Mouse (Mus musculus): ENCODE measurements around the gene Ctnna3. TPM values are rescaled to one million over a fixed set of nuclear protein-coding genes. Genes with fewer than 3 reads are reported as not detected.
"Not testable (repeated sequence)": the region's sequence is repeated elsewhere in the genome, so short reads cannot be mapped to it uniquely, and the experiment has no call there.

The Ctnna3 gene
- polyA plus RNA-seq, 1 experiment: 0.14 TPM

DNA sequence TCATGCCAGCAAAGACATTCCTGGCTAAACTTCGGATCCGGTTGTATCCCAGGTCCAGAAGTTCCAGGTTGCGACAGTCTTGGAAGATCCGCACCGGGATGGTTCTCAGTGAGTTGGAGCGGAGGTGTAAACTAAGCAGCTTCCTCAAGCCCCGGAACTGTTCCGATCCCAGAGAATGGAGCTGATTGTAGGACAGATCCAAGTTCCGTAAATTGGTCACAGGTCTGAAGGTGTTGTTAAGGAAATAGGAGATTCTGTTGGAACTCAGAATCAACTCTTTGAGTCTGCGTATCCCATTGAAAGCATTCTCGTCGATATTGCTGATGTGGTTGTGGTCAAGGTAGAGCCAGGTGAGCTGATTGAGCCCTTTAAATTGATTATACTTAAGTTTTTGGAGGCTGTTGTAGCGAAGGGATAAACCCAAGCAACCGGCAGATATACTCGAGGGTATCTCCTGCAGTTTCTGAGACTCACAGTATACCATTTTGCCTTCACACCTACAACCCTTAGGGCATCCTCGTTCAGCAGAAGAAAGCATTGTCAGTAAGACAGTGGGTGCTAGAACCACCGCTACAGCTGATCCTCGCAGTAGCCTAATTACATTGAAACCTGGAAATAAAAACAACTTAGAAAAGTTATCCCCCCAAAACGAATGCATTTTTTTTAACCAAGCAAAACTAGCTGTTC, 659.0 kb downstream of the Ctnna3 start:
- WGBS: 46% methylated on average over 19 of the region's 19 CpGs
- DNase-seq (ENCODE audit: low read depth, low spot score): no peak

DNA sequence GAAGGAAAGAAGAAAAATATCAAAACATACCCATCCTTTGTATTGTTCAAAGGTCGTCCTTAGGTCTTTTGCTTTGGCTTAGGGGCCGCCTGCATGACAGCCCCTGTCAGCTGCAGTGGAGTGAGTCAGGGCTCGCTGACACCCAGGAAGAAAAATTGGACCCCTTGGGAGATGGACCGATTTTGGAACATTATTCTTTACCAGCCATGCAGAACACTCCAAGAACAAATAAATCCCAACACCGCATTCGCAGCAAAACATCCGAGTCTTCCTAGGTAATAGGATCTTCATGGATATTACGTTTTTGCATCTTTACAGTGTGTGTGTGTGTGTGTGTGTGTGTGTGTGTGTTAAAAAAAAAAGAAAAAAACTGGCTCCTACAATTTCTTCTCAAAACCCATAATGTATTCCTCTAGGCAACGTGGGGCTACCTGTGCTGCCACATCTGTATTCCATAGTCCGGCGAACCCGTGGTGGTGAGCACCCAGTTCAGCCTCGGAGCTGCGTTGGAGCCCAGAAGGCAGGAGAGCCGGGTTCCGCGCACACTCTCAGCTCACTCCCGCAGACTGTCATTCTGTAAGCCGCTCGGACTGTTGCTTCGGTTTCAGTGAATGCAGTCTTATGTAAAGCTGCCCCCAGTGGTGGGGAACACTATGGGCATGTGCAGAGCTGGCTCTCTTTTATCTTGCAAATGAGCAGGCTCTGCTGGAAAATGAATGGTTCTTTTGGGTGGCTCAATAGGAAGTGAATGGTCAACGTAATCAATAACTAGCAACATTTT, 660.0 kb downstream of the Ctnna3 start, which contains the start of gene Lrrtm3:
Gene Lrrtm3 (minus strand): TSS at position 598 of the 781 bp plus-strand sequence.
- WGBS: 9% methylated on average over 22 of the region's 22 CpGs
- DNase-seq (ENCODE audit: low read depth, low spot score): no peak

DNA sequence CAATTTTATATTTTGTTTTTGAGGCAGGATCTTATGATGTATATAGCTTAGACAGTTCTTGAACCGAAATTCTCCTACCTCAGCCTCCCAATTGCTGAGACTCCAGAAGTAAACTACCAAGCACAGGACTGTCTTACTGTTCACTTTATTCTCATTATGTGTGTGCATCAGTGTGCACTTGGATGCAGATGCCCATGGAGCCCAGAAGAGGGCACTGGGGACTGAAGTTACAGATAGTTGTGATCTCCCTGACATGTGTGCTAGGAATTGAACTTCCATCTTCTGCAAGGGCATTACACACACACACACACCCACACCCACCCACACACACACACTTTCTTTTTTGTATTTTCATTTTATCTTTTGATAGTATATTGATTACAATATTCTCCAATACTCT, 666.6 kb downstream of the Ctnna3 start:
- WGBS: 98% methylated on average over 1 of the region's 1 CpGs
- no peak for DNase-seq (ENCODE audit: low read depth, low spot score)

DNA sequence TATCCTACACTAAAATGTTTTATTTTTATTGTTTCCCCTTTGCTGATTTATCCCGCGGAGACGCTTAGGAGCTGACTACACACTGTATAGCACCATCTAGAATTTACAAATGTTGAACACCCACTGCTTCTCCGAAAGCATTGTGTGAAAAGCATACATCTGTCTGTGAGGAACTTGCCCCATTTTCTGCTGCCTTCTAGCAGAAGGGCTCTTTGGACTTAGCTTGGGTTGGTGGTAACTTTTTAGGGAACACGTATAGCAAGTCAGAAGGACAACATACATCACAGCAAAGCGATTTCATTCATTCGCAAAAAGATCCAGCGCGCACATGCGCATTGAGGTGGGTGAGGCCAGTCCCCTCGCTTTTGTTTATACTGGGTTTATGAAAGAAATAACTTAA, 685.3 kb downstream of the Ctnna3 start:
- DNase-seq (ENCODE audit: low read depth, low spot score): no peak
- WGBS: 96% methylated on average over 11 of the region's 11 CpGs

DNA sequence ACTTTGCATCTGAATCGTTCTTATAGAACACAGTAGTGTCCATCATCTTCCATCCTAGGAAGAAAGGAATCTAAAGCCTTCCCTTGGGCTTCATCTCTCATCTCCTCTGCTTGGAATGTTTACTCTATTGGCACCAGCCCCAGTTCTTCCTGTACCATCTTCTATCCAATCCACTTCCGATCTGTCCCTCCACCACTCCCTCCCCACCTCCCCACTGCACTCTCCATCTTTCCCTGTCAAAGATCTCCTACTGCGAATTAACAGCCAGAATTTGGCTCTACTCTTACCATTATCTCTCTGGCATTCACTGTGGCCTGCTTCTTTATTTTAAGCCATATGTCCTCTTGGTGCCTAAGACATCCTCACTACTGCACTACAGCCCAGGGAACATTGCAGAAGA, 688.9 kb downstream of the Ctnna3 start:
- DNase-seq (ENCODE audit: low read depth, low spot score): no peak
- 75% methylated on average over 3 of the region's 3 CpGs for WGBS

DNA sequence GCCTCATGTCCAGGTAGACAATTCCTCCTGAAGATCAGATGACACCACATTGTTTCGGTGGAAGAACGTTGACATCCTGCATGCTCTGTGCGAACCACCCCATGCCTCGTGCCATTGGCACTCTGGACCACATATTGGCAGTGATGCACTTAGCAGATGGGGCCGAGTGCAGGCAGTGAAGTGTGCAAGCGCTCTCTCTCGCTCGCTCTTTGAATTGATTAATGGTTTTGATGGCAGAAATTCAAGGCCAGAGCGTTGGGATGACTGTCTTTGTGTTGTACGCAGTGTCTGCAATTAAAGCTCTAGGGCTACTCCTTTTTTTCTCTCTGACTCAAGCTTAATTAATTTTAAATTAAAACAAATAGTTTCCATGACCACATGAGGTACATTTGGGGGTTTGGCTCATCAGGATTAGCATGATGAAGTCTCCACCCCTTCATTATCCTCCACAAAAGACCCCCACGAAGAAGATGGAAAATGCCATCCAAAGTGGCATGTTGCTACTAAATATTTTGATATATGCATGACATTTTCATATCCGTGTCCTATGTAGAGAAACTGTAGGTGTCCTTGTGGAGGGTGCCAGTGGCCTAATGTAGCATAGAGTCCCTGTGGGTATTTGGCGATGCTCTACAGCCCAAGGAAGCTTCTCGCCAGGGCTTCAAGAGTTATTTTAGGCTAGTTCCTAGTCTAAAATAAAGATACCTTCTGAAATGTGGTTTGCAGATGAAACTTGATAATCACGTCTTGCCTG, 700.7 kb downstream of the Ctnna3 start:
- no peak for DNase-seq (ENCODE audit: low read depth, low spot score)
- WGBS: 84% methylated on average over 15 of the region's 15 CpGs

DNA sequence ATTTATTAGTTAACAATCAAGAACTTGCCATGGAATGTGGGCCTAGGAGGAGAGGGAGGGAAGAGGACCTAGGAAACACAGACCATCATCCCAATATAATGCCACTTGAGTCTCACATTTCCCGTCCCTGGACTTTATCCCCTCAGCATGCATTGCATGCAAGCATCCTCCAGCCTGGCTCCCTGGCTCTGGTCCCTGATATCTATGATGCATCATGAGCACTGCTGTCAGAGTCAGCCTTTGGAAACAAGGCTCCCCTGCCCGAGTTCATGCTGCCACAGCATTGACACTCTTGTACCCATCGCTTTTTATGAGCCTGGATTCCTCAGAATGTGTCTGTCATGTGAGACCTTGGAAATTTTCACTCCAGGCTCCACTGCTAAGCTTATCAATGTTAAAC, 703.6 kb downstream of the Ctnna3 start:
- DNase-seq (ENCODE audit: low read depth, low spot score): no peak
- WGBS: 70% methylated on average over 3 of the region's 3 CpGs

DNA sequence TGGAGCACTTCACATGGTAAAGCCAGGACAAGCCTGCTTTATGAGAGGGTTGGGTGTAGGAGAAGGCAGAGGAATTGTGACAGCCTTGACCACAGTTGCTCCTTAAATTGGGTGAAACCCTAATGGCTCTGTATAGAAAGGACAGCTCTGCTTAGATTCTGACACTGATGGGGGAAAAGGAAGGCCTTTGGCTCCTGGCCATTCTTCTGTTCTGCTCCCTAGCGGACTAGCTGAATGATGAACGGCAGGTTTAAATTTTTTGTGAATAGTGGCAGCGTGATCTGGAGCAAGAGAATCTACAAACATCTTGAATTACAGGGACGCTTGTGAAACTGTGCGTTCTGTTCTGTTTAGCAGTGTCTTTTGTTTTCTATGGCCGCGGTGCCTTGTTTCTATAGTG, 705.6 kb downstream of the Ctnna3 start:
- WGBS: 70% methylated on average over 7 of the region's 7 CpGs
- no peak for DNase-seq (ENCODE audit: low read depth, low spot score)

DNA sequence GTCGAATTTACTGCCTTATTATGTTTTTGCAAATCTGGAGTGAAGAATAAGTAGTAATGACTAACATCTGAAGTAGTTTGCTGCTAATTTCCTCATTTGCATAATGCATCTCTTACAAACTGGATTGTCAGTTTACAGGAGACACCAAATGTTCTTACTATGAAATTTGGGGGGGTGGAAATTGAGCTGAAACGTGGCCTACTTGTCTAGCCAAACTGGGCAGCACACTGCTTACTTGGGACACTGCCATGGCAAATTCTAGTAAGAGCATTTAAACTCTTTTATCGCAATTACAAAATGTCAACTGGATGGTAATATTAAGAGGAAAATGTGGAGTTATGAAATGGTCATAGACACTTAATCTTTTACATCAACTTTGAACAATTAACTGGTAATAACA, 716.6 kb downstream of the Ctnna3 start:
- WGBS: 63% methylated on average over 3 of the region's 3 CpGs
- no peak for DNase-seq (ENCODE audit: low read depth, low spot score)

DNA sequence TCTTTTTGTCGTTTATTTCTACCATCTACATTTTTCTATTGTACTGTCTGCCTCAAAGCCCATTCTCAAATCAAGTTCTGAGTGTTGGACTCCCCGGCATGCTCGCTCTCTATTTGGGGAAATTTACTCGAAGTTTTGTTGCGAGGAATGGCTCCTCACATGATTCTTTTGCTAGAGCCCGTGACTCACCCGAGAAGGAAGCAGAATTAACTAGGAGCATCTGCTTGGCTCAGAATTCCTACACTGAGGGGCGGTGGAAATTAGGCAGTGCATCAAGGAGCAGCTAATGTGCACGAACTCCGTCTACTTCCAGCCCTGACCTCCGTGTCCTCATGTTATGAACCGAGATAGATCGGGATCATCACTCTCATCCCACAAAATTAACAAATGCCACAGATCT, 751.8 kb downstream of the Ctnna3 start:
- WGBS: 88% methylated on average over 13 of the region's 13 CpGs
- no peak for DNase-seq (ENCODE audit: low read depth, low spot score)

DNA sequence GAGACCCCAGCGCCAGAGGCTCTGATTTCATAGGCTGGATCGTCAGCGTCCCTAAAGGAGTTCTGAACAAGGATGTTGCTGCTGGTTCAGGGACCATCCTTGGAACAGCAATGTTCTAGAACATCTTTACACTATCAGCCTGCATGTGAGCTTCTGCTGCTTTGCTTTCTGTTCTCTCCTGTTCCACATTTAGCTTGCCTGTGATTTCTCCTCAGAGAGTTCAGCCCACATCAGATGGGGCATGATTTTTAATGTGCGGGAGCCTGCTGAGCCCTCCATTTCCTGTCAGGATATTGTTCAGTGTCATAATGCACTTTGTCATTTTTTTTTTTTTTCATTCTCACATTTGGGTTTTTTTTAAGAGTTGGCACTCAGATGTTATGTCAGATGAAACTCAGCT, 752.8 kb downstream of the Ctnna3 start:
- no peak for DNase-seq (ENCODE audit: low read depth, low spot score)
- 90% methylated on average over 4 of the region's 4 CpGs for WGBS

DNA sequence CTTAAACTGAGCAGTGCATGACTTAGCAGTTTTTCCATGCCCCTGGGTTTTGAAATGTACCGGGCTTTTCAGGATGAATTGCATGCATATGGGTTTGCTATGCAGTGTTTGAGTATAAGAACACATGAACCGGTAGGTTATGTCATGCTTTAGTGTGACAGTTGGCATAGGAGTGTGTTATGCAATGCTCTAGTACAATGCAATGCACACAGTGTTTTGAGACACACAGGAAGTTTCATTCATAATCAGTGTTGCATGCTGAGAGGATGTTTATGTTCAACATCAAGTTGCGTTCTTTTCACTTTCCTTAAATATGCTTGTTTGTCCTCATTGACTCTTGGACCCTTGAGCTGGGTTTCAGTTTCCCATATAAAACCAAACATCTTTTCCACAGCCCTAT, 758.1 kb downstream of the Ctnna3 start:
- DNase-seq (ENCODE audit: low read depth, low spot score): no peak
- 82% methylated on average over 3 of the region's 3 CpGs for WGBS

DNA sequence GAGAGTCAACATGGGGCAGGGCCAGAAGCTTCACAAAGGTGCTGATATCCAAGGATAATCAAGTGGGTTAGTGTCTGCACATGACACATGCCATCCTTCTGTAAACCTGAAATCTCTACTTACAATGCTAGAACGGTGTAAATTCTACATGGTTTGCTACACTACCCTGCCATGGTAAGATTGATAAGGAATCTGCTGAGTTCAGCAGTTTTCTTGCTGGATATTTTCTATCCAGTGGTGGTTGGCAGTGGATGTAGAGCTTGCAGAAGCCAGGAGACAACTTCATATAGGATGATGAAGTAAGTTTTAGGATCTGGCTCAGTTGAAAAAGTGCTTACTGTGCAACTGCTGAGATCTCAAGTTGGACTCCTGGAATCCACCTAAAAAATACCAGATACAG, 767.7 kb downstream of the Ctnna3 start:
- 56% methylated on average over 1 of the region's 1 CpGs for WGBS

DNA sequence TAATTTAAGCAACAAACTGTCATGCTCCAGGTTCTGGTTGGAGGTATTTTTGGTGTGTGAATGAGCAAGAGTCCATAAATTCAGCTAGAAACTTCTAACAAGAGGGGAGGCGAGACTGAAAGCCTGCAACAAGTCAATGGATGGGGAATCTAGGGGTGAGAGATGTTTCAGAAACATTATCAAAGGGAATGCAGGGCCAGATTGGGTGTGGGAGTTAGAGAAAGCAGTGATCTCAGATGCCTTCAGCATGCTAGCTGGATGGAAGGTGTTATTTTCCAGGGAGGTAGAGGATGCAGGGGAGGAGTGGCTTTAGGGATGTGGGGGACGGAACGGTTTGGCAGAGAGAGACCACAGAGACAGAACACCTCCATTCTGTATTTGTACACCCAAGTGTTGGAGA, 785.7 kb downstream of the Ctnna3 start:
- DNase-seq (ENCODE audit: low read depth, low spot score): no peak
- 77% methylated on average over 3 of the region's 3 CpGs for WGBS

More for the DNA sequence above, 767.7 kb downstream of the Ctnna3 start:
- no peak for DNase-seq (ENCODE audit: low read depth, low spot score)

DNA sequence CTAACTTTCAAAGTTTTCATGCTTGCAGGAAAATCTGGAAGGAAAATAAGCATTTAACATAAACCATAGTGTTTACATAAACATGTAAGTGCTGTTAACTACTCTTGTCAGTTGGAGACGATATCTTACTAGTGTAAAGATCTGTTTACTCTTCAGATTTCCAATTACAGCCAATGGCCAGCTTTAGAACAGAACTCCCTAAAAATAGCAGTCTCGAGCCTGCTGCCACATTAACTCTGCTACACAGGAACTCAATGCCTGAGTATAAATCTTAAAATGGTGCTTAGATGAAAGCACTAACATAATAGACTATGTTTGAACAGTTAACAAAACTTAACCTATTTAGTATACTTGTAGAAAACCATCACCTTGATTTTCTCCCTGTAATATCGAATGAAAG, 793.1 kb downstream of the Ctnna3 start:
- no peak for DNase-seq (ENCODE audit: low read depth, low spot score)
- WGBS: 34% methylated on average over 3 of the region's 3 CpGs

DNA sequence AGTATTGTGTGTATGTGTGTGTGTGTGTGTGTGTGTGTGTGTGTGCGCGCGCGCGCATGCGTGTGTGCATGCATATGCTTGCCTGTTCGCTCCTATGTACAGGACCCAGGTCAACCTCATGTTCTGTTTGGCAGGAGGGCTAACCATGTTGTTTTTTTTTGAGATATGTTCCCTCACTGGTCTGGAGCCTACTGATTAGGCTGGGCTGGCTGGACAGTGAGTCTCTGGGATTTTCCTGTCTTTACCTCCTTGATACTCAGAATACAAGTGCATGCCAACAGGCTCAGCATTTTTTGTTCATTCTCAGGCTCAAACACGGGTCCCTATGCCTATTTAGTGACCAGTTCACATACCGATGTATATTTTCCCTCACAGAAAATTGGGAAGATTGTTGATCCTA, 794.1 kb downstream of the Ctnna3 start:
- 90% methylated on average over 9 of the region's 9 CpGs for WGBS

DNA sequence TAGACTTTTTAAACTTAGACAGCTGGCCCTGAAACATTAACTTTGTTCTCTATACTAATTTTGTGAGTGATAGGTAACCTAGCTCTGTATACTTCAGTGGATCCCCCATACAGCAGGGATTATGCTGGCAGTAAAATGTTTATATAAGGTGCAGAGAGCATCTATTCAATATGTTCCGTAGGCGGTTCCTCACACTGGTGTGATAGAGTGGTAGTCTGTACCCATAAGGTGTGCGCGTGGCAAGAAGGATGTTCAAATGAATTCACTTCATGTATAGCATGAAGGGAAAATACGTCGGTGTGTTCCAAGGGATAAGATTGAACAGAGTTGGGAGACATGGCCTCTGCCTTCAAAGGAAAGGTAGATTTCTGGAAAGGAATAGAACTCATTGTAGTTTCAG, 794.5 kb downstream of the Ctnna3 start:
- no peak for DNase-seq (ENCODE audit: low read depth, low spot score)
- WGBS: 95% methylated on average over 6 of the region's 6 CpGs

More for the DNA sequence above, 794.1 kb downstream of the Ctnna3 start:
- DNase-seq (ENCODE audit: low read depth, low spot score): no peak

DNA sequence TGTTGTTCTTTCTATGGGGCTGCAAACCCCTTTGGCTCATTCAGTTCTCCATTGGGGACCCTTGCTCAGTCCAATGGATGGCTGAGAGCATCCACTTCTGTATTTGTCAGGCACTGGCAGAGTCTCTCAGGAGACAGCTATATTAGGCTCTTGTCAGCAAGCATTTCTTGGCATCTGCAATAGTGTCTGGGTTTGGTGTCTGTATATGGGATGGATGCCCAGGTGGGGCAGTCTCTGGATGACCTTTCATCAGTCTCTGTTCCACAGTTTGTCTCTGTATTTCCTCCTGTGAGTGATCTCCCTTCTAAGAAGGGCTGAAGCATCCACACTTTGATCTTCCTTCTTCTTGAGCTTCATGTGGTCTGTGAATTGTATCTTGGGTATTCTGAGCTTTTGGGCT, 795.9 kb downstream of the Ctnna3 start:
- DNase-seq (ENCODE audit: low read depth, low spot score): not testable (repeated sequence)

DNA sequence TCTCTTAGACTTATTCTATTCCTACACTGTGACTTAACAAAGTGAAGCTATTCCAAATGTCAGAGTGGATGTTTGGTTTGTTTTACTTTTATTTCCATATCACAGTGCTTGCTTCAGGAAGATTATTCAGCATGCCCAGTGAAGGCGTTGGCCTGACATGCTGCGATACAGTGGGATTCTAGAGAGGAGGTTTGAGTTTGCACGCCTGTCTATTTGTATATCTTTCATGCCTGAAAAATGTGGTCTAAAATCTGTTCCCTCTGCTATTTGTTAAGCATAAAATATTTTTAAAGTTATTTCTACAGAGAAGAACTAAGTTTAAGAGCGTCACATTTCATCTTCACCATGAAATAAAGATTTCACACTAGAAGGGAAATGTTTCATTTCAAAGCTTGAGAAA, 813.5 kb downstream of the Ctnna3 start:
- no peak for DNase-seq (ENCODE audit: low read depth, low spot score)
- WGBS: 72% methylated on average over 4 of the region's 4 CpGs

DNA sequence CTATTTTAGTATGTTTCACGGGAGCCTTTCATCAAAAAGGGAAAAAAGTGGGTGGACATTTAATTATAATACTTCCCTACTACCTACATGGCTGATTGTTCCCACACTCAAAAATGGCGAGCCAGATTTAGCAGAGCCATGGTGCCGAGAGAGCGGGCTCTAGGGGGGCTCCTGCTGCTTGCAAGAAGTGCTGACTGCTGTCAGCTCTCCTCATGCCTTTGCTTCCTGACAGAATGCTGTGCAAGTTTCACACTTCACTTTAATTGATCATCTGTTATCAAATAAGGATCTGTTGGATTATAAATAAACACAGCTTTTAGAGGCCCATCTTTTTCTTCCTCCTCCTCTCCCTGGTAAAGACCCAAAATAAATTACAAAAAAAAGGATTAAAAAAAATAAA, 838.3 kb downstream of the Ctnna3 start:
- 86% methylated on average over 4 of the region's 4 CpGs for WGBS

DNA sequence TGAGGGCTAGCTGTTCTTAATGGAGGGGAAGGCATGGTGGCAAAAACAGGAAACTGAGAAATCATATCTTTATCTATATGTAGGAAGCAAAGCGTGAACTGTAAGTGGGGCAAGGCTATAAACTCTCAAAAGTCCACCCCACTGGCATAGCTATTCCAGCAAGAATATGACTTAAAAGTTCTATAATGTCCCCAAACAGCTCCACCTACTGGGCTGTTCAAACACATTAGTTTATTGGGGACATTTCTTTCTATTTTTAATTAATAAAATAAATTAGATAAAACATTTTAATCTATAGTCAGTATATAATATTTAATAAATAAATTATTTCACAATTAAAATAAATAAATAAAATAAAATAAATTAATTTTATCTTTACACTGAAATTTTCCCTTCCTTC, 845.2 kb downstream of the Ctnna3 start:
- 65% methylated on average over 1 of the region's 1 CpGs for WGBS
- no peak for DNase-seq (ENCODE audit: low read depth, low spot score)

More for the DNA sequence above, 838.3 kb downstream of the Ctnna3 start:
- DNase-seq (ENCODE audit: low read depth, low spot score): no peak
